Comparison of ENCODE assay signal across 9 mouse cellular contexts in genomic region chr11:121053536-121053935, GRCm38 (mm10). TPM values are rescaled to one million over a fixed set of nuclear protein-coding genes. Genes with fewer than 3 reads are reported as not detected.
A peak's percentile ranks its signal among the peaks of the same experiment; 100 is the strongest.
DNase-seq lines count a peak whose midpoint lies in the region; ATAC-seq and TF ChIP-seq lines count a peak whose summit lies in the region.
"Had no signal": no experiment of that assay in that cellular context is flagged by ENCODE, and none has a peak within 500 bp of the region (broad histone marks: within the 10 kb centered on the region; RNA-seq: fewer than 3 reads in every experiment).

No protein-coding gene starts in this region.

- no peaks in the 10 kb centered on the region for H3K9me3 ChIP-seq in kidney, postnatal 0 days (replicated peaks; ENCODE audit: low read length)
- no peaks in the 10 kb centered on the region for H3K9me3 ChIP-seq in liver, embryonic 14.5 days (ENCODE audit: control insufficient read depth, low read length)

- no peak overlapping the region for H3K4me2 ChIP-seq in kidney, postnatal 0 days (ENCODE audit: low read length)
- no peak overlapping the region for H3K4me2 ChIP-seq in liver, embryonic 14.5 days (ENCODE audit: low read depth)

- peak; percentile 54 for ATAC-seq in CD4-positive, CD25-positive, alpha-beta regulatory T cell, adult 4 months
- peak; percentile 88 for ATAC-seq in granulocyte monocyte progenitor cell, adult 5-6 weeks (replicated peaks; ENCODE audit: poor library complexity, severe bottlenecking)
- 0 out of 2 replicates have a peak, but pooled peaks have one; percentile 19 for ATAC-seq in kidney, postnatal 0 days (replicated peaks; ENCODE audit: low FRiP score, low read depth)
- ATAC-seq in liver, embryonic 14.5 days (ENCODE audit: insufficient read depth): 0 out of 2 replicates have a peak, but pooled peaks have one; percentile 18

- peak; percentile 83 for DNase-seq in adrenal gland, adult 2 months
- DNase-seq in embryo, embryonic 10.5 days (ENCODE audit: low spot score): peak; percentile 94
- peak; percentile 90 for DNase-seq in kidney, postnatal 0 days (ENCODE audit: low spot score)
- peak; percentile 44 to 51 (median 50) for DNase-seq in liver, embryonic 14.5 days (ENCODE audit: low read depth in 3 of 3, low spot score in 3 of 3)
- DNase-seq in retina, postnatal 1 day: peak; percentile 90
- peak; percentile 76 for DNase-seq in thymus, postnatal 25 days

- no peak for TF ChIP-seq EP300 in liver, embryonic 14.5 days (IDR thresholded peaks at IDR 0.05; ENCODE audit: low read depth)

- TF ChIP-seq CTCF in kidney, postnatal 0 days (IDR thresholded peaks at IDR 0.05; ENCODE audit: low read depth): peak; percentile 100
- TF ChIP-seq CTCF in liver, embryonic 14.5 days (IDR thresholded peaks at IDR 0.05; ENCODE audit: low read depth): peak; percentile 99

- no peaks in the 10 kb centered on the region for H3K36me3 ChIP-seq in kidney, postnatal 0 days (ENCODE audit: insufficient read depth, low read length)
- H3K36me3 ChIP-seq in liver, embryonic 14.5 days (replicated peaks; ENCODE audit: control insufficient read depth, insufficient read depth, low read depth): no peaks in the 10 kb centered on the region

- H3K4me1 ChIP-seq in kidney, postnatal 0 days (replicated peaks; ENCODE audit: insufficient read depth, low read length): 0 out of 2 replicates have a peak, but pooled peaks cover 3% of the 10 kb centered on the region
- H3K4me1 ChIP-seq in liver, embryonic 14.5 days (replicated peaks; ENCODE audit: control insufficient read depth in 2 of 2, insufficient read depth in 2 of 2, low read length in 1 of 2): peaks cover 0 to 20% of the 10 kb centered on the region in 2 experiments; a peak in 2 of 4 replicates

- no peaks in the 10 kb centered on the region for H3K27me3 ChIP-seq in kidney, postnatal 0 days (ENCODE audit: insufficient read depth, low read length)
- no peaks in the 10 kb centered on the region for H3K27me3 ChIP-seq in liver, embryonic 14.5 days (ENCODE audit: control insufficient read depth, insufficient read depth, low read length)

- no peak overlapping the region for H3K27ac ChIP-seq in kidney, postnatal 0 days
- no peak overlapping the region for H3K27ac ChIP-seq in liver, embryonic 14.5 days
- H3K27ac ChIP-seq: macrophage had no signal

- no peak overlapping the region for H3K4me3 ChIP-seq in kidney, postnatal 0 days (replicated peaks; ENCODE audit: low read depth, low read length)
- no peak overlapping the region for H3K4me3 ChIP-seq in liver, embryonic 14.5 days (ENCODE audit: insufficient read depth in 1 of 2, low read depth in 2 of 2, low read length in 2 of 2)

- 15% methylated on average over 8 of the region's 8 CpGs for WGBS in kidney, postnatal 0 days
- WGBS in liver, embryonic 14.5 days (ENCODE audit: insufficient replicate concordance): 9% methylated on average over 8 of the region's 8 CpGs

- no peak overlapping the region for H3K9ac ChIP-seq in kidney, postnatal 0 days (ENCODE audit: low read depth, low read length)
- no peak overlapping the region for H3K9ac ChIP-seq in liver, embryonic 14.5 days (replicated peaks)

RNA-seq across cellular contexts. Expression of gene Sectm1b, which starts 9.8 kb away (rescaled TPM):
- polyA plus RNA-seq in CD4-positive, CD25-positive, alpha-beta regulatory T cell, adult 4 months (2017; shearing (Covaris generic)): not detected
- not detected for total RNA-seq in adrenal gland, adult 2 months (2021)
- not detected in 2 replicates for polyA plus RNA-seq in adrenal gland, adult 2 months (2012; rRNA removed)
- not detected in 2 replicates for total RNA-seq in granulocyte monocyte progenitor cell, adult 5-6 weeks (2014; fragmentation: Nextera tagmentation)
- total RNA-seq in granulocyte monocyte progenitor cell, adult 5-6 weeks (2017): not detected in 2 replicates
- polyA plus RNA-seq in kidney, postnatal 0 days (2015; fragmentation: Nextera tagmentation; extraction: Ambion mirVana): 2.0 and 2.4 TPM in 2 replicates
- 0.05 and 0.08 TPM in 2 replicates for polyA plus RNA-seq in liver, embryonic 14.5 days (2012; rRNA removed)
- 0.04 TPM in 1 of 2 replicates, not detected in the other for polyA plus RNA-seq in liver, embryonic 14.5 days (2014; fragmentation: Nextera tagmentation; extraction: Ambion mirVana)
- polyA plus RNA-seq: macrophage had no signal

RNA-seq across cellular contexts. Expression of gene Cd7, which starts 14.3 kb away (rescaled TPM):
- polyA plus RNA-seq in CD4-positive, CD25-positive, alpha-beta regulatory T cell, adult 4 months (2017; shearing (Covaris generic)): 10 to 100 TPM; 79.5 to 90.2 TPM
- under 1 TPM; 0.69 TPM for total RNA-seq in adrenal gland, adult 2 months (2021)
- polyA plus RNA-seq in adrenal gland, adult 2 months (2012; rRNA removed): 1.8 and 3.3 TPM in 2 replicates
- 6.1 TPM in 1 of 2 replicates, not detected in the other for total RNA-seq in granulocyte monocyte progenitor cell, adult 5-6 weeks (2014; fragmentation: Nextera tagmentation)
- total RNA-seq in granulocyte monocyte progenitor cell, adult 5-6 weeks (2017): not detected in 2 replicates
- polyA plus RNA-seq in kidney, postnatal 0 days (2015; fragmentation: Nextera tagmentation; extraction: Ambion mirVana): 0.16 and 0.23 TPM in 2 replicates
- polyA plus RNA-seq in liver, embryonic 14.5 days (2012; rRNA removed): 0.37 and 0.54 TPM in 2 replicates
- polyA plus RNA-seq in liver, embryonic 14.5 days (2014; fragmentation: Nextera tagmentation; extraction: Ambion mirVana): 0.56 and 0.57 TPM in 2 replicates

RNA-seq across cellular contexts. Expression of gene Sectm1a, which starts 27.5 kb away (rescaled TPM):
- not detected for polyA plus RNA-seq in CD4-positive, CD25-positive, alpha-beta regulatory T cell, adult 4 months (2017; shearing (Covaris generic))
- total RNA-seq in adrenal gland, adult 2 months (2021): not detected
- 0.09 and 0.19 TPM in 2 replicates for polyA plus RNA-seq in adrenal gland, adult 2 months (2012; rRNA removed)
- not detected in 2 replicates for total RNA-seq in granulocyte monocyte progenitor cell, adult 5-6 weeks (2014; fragmentation: Nextera tagmentation)
- not detected in 2 replicates for total RNA-seq in granulocyte monocyte progenitor cell, adult 5-6 weeks (2017)
- 0.63 and 0.73 TPM in 2 replicates for polyA plus RNA-seq in kidney, postnatal 0 days (2015; fragmentation: Nextera tagmentation; extraction: Ambion mirVana)
- polyA plus RNA-seq in liver, embryonic 14.5 days (2012; rRNA removed): 1.0 and 1.3 TPM in 2 replicates
- polyA plus RNA-seq in liver, embryonic 14.5 days (2014; fragmentation: Nextera tagmentation; extraction: Ambion mirVana): 0.61 and 1.0 TPM in 2 replicates
- polyA plus RNA-seq: macrophage had no signal

Comparison
In these comparisons a context has a peak if more than half of its experiments do, and no peak if none do; other contexts are left out.
1. ATAC-seq: peak in every context shown above with its lines; median percentile 88 in granulocyte monocyte progenitor cell, adult 5-6 weeks; 54 in CD4-positive, CD25-positive, alpha-beta regulatory T cell, adult 4 months; 19 in kidney, postnatal 0 days; 18 in liver, embryonic 14.5 days.
2. RNA of gene Cd7, which starts 14.3 kb away (polyA plus RNA-seq): 79.5 to 90.2 TPM in CD4-positive, CD25-positive, alpha-beta regulatory T cell, adult 4 months; 1.8 to 3.3 TPM in adrenal gland, adult 2 months, 0.37 to 0.57 TPM in liver, embryonic 14.5 days and 0.16 to 0.23 TPM in kidney, postnatal 0 days; every median in the first group is over 10 times any median in the second.
3. Peak in every context shown above with its lines, with median percentiles within 50 percentile points of each other: DNase-seq.